Mouse (Mus musculus): ENCODE results near the gene Stmn3. TPM values are rescaled to one million over a fixed set of nuclear protein-coding genes. Genes with fewer than 3 reads are reported as not detected.
A peak's percentile ranks its signal among the peaks of the same experiment; 100 is the strongest.

Stmn3 gene
- total RNA-seq (2021), result 1,000 to 10,000 TPM in 1 of 2 experiments, 100 to 1,000 TPM in 1; 968 to 1,016 TPM
- long read RNA-seq, transcript Stmn3-201 (5 exons, 1,136 nt), result major isoform, 1,523 of 1,567 reads
- long read RNA-seq, partial matches to known transcripts, result 33 of 1,567 reads
- long read RNA-seq, other reads (novel, unspliced or antisense), result 11 of 1,567 reads

DNA sequence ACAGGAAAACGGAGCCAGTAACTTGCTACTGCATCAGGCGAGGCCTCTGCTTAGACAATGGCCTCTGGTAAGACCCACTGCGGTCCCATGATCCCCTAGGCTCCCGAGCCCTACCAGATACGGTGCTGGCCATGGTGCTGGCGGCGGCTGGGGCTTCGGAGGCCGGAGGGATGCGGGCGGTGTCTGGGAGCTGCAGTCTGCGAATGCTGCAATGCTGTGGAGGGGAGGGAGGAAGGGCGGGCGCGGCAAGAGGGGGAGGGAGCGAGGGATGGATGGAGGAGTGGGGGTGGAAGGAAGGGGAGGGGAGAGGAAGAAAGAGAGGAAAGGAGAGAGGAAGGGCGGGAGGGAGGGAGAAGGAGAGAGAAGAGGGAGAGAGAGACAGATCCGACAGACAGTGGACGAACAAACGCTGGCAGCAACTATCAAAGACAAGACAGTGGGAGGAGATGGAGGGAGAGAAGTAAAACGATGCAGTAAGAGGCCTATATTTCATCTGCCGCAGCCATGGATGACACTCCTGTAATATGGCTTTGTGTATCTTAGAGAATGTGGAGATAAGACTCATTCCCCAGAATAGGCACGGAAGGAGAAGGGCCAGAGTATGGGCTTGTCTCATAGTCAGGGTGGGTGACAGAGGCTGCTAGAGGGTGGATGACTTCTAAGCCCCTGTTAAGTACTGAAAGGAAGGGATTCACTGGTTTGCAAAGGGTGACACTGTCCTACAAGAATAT lies at the start of gene Stmn3:
Gene Stmn3 (minus strand): TSS at position 421 of the 731 bp plus-strand sequence.
- DNase-seq (ENCODE audit: low spot score in 2 of 2), result peak; percentile 80

DNA sequence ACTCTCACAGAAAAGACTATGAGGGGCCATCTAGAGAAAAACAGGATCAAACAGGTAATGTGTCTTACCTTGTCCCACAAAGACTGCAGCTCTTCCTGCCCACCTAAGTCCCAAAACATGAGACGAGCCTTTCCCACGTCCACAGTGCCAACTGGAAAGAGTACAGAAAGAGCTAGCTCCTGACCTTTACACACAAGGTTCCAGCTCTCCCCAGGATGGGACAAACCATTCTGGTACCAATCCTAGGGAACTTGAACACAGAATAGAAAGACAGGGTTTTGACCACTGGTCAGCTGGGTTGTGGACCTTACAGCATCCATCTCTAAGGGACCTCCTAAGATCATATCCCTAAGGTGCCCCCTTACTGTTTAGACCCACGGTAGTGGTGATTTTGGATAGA lies 49.6 kb upstream of the Stmn3 start:
- DNase-seq (ENCODE audit: low spot score in 2 of 2), result no peak

DNA sequence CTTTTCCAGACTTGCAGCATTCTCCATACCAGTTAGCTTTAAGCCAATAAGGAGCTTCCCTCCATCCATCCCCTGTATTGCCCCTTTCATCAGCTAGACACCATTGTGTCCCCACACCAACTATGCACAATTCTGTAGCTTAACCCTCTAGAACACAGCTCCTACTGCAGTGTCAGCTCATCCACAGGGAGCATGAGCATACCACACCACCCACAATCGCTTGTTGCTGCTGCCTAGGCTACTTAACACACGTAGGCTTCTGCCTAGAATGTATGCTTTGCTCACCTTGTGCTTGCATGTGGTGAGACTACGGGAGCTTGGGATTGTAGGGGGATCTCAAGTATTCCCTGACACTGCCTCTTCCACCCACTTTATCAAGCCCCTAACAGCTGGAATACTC lies 42.5 kb upstream of the Stmn3 start:
- DNase-seq (ENCODE audit: low spot score in 2 of 2), result no peak

DNA sequence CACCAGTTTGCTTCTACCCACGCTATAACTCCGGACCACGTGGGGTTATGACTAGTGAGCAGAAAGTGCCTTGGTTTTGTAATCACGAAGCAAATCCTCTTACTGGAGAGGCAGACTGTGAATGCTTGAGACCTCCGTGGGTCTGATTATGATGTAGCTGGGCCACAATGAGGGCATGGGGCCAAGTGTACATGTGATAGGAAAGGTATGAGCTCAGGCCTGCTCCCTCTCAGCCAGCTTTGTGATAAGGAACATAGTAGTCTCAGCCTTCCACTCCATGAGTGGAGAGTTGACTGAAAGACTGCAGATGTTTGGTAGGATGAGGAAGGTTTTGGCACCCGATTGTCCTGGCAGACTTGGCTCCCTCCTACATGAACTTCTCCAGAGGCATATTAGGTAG lies 28.5 kb upstream of the Stmn3 start:
- no peak for DNase-seq (ENCODE audit: low spot score in 2 of 2)

DNA sequence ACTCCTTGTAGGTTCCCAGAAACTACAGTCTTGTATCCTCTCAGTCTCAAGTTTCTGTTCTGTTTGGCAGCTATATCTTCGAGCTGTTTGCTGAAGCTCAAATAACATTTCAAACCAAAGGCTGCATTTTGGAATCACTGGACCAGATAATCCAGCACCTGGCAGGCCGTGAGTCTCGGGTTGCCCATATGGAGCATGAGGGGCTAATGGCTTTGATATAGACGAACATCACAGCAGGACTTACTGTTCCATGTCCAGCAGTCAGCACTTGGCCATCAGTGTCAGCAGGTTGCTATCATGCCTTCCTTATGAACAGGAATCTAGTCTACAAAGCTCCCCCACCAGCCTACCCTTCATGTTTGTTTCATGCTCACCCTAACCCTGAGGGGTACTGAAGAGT lies 26.1 kb upstream of the Stmn3 start:
- no peak for DNase-seq (ENCODE audit: low spot score in 2 of 2)

DNA sequence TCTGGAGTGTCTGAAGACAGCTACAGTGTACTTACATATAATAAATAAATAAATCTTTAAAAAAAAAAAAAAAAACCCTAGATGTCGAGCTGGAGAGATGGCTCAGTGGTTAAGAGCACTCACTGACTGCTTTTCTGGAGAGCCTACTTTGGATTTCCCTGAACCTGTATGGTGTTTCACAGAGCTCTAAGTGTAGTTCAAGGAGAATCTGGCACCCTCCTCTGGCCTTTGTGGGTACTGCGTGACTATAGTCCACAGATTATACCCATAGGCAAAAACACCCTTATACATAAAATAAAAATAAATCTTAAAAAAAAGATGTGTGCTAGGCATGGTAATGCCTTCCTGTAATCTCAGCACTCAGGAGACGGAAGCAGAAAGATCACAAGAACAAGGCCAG lies 19.7 kb upstream of the Stmn3 start:
- DNase-seq (ENCODE audit: low spot score in 2 of 2), result peak; percentile 69 to 78

DNA sequence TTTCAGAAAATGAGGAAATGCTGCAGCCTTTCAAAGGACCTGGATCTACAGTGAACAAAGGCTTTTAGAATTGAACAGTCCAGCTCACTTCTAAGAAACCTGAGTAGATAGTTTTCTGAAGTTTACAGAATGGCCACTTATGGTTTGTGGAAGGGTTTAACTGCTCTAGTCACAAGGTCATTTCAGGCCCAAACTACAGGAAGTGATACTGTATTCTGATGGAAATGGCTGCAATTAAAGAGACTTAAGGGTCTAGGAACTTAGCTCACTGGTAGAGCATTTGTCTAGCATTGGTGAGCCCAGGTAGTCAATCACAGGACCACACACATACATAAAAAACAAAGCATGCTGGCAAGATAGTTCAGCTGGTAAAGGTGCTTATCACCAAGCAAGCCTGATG lies 18.2 kb upstream of the Stmn3 start:
- DNase-seq (ENCODE audit: low spot score in 2 of 2), result no peak

DNA sequence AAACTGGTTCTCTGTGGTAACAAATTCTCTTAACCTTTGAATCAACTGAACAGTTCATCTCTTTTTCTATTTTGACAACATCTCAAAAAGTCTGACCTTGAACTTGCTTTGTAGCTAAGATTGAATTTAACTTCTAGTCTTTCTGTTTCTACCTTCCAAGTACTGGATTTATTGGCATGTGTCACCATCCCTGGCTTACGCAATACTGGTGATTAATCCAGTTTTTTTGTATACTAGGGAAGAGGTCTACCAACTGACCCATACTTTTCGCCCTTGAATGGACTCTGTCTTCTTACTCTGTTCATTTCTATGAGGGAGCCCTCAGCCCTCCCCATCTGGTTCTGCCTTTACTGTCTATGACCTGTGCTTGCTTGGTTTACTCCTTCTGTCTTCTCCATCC lies 11.8 kb upstream of the Stmn3 start:
- no peak for DNase-seq (ENCODE audit: low spot score in 2 of 2)

DNA sequence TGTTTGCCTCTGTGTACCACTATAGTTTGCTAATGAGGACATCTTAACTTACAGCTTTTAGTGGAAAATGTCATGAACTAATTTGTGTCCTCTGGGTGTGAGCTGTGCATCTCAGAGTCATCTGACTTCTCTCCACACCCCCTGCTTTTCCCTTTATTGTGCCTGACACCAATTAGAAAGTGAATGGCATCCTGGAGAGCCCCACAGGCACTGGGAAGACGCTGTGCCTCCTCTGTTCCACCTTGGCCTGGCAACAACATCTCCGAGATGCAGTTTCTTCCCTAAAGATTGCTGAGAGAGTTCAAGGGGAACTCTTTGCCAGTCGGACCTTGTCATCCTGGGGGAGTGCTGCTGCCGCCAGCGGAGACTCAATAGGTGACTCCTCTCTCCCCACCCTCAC lies 7.8 kb upstream of the Stmn3 start:
- DNase-seq (ENCODE audit: low spot score in 2 of 2), result no peak

DNA sequence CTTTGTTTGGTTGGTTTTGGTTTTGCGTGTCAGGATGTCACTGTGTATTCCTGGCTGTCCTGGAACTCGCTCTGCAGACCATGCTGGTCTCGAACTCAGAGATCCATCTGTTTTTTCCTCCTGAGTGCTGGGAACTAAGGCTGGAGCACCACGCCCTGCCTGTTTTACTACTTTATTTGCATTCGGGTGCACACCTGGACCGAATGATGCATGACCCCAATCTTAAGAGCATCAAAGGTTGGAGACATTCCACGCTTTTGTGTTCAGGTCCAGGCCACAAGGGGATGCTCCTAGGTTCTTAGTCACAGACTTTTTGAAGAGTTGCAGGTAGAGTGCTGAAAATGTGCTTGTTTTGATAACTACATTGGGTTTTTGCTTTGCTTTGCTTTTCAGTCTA lies 5.8 kb upstream of the Stmn3 start:
- DNase-seq (ENCODE audit: low spot score in 2 of 2), result no peak

DNA sequence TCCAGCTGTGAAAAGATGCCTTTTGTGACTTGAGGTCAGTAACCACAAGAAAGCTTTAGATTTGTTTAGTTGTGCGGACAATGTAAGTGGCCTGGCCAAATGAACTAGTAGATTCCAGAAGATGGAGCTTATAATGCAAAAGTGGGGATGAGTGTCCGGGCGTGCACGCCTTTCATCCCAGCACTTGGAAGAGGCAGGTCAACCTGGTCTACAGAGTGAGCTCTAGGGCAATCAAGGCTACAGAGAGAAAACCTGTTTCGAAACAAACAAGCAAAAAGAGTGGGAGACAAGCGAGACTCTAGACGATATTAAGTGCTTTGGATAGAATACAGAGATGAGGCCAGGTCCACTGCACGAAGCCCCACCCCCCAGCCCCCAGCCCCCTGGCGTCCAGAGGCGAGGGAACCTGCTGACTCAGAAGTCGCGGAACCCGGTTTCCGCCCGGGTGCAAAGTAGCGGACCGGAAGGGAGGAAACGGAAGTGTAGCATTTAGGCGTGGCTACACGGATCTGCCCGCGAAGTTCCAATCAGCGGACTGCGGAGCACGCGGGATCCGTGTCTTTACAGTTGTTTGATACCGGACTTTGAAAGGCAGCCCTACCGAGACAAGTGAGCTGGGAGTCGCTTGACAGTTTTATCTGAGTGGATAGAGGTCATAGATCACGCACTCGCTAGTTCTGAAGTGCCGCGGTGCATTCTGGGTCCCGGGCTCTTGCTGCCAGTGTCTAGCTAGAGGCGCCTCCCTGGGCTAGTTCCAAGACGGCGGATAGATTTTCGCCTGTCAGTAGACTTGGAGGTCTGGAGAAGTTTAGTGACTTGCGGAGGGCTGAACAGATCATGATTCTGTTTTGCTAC lies 5.2 kb upstream of the Stmn3 start, which contains the start of gene Rtel1:
Gene Rtel1 (plus strand): TSS at position 492 of the 855 bp plus-strand sequence.
- DNase-seq (ENCODE audit: low spot score in 2 of 2), result peak; percentile 86

DNA sequence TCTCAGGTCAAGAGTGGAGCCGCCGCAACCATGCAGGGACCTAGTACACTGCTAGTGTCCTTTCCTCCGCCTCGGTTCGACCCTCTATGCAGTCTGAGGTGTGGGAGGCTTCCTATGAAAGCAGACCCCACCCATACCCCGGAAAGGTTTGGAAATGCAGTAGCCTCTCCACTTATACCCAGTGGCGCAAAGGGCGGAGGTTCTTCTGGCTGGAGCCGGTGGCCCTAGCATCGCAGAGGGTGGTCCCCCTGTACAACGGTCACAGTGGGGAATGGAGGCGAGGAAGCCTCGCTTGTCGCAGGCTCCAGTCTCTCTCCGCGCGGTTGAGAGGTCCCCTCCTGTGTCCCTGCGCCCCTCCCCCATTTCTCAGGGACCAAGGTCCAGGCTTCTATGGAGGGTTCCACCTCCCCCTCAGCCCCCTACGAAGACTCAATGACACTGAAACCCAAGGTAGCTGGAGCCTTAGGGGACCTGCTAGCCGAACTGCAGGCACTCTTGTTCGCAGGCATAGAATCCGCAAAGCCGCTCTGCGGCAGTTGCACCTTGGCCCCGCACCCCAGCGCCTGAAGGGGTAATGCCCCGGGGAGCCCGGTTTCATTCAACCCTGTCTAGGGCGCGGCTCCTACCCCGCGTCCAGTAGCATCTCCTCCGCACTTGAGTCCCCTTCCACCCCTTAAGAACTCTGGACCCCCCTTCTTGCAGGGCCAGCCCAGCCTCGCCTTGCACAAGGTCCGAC lies 788 bp downstream of the Stmn3 start:
- peak; percentile 40 to 58 for DNase-seq (ENCODE audit: low spot score in 2 of 2)

DNA sequence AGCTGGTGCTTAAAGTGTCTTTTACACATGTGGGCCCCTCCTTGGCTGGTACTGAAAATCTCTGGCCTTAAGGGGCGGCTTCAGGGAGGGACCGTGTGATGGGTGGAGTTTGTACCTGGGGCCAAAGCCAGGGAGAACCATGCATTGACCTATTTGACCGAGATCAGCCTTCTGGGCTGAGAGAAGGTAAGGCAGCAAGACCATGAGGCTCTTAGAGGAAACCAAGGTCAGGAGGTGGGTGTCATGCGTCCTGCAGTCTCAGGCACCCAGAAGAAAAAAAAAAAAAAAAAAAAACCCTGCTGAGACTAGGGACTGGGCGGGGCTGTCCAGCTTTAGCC lies 1.3 kb downstream of the Stmn3 start:
- no peak for DNase-seq (ENCODE audit: low spot score in 2 of 2)

DNA sequence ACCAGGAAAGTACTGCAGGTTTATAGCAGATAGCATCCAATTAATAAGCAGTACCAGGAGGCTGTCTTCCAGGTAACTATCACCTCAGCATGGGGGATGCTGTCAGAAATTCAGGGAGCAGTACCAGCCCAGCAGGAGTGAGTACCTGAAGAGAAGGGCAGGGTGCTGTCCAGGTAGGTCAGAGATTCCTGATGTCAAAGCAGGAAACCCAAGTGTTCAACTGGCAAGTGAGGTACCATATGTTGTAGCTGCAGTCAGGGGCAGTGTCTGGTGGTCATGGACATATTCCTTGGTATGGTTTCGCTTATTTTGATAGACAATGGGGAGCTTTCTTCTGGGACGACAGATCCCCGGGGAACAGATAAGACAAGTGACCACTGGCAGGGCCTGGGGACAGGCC lies 1.9 kb downstream of the Stmn3 start:
- DNase-seq (ENCODE audit: low spot score in 2 of 2), result no peak

DNA sequence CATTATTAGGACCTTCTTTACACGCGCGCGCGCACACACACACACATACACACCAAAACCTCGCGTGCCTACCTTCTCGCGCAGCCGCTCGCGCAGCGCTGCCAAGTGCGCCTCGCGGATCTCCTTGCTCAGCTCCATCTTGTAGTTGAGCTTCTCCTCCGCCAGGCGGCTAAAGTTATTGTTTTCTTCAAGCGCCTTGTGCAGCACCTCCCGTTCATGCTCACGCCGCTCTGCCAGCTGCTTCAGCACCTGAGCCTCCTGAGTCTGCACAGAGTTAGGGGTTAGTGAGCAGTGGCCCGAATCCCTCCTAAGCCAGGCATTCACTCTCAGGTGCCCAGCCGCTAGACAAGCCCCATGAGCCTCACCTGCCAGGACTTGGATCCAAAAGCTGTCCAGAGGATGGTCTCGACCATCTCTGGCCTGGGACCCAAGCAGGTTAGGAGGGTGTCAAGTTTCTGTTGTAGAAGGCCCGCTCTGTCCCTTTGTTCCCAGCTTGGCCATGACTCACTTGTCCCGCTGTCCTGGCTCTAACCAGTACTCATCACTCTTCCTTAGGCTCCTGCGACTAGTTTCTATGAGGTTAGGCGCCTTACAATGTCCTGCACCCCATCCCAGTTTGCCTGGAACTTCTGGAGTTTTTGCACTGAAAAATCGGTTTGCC lies 7.0 kb downstream of the Stmn3 start:
- DNase-seq (ENCODE audit: low spot score in 2 of 2), result peak; percentile 58 to 64

DNA sequence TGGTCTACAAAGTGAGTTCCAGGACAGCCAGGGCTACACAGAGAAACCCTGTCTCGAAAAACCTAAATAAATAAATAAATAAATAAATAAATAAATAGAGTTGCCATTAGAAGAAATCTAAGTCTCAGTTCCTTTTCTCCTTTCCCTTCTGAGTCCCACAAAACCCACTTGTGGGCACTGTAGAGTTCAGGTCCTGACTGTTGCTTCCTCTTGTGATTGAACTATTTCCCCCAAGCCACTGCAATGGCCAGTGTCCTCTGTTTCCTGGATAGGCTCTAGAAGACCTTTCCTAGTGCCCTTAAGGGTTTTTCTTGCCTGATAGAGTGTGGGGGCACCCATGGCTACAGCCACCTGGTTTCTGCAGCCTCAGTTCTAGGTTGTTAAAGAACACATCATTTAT lies 9.4 kb downstream of the Stmn3 start:
- no peak for DNase-seq (ENCODE audit: low spot score in 2 of 2)

DNA sequence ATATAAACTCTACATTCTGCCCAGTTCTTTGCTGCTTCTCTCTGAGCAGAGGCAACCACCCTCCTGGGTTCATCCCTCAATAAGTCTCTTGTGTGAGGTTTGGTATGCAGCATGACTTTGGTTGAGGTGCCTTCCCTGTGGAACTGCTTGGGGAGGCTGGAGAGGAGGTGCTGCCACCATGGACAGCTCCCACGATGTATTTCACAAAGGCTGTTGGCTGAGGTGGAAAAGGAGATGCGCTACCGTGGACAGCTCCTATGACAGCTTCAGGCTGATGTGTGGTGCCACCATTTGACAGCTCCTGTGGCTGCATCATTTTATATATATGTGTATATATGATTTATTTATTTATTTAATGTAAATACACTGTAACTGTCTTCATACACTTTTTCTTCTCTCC lies 12.3 kb downstream of the Stmn3 start:
- no peak for DNase-seq (ENCODE audit: low spot score in 2 of 2)

DNA sequence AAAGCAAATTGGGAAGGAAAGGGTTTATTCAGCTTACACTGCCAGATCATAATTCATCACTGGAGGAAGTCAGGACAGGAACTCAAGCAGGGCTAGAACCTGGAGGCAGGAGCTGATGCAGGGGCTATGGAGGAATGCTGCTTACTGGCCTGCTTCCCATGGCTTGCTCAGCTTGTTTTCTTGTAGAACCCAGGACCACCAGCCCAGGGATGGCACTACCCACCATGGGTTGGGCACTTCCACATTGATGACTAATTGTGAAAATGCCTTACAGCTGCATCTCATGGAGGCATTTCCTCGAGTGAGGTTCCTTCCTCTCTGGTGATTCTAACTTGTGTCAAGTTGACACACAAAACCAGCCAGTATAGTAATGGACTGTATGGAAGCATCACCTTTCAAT lies 23.4 kb downstream of the Stmn3 start:
- DNase-seq (ENCODE audit: low spot score in 2 of 2), result no peak

DNA sequence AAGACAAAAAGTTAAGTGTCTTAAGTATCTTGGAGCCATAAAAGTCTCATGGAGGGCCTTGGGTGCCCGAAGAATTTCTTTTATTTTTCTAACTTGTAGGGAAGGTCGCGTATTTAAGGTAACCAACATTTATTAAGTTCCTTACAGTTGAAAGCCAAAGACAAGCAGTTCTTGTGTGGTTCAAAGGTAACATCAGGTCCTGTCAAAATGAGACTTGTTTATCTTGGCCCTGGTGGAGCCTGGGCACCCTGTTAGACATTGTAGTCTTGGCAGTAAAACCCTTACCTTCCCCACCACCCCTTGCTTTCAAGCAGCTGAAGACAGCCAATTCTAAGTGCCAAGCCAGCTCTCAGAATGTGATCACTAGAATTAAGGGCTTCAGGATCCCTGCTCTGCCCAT lies 25.6 kb downstream of the Stmn3 start:
- DNase-seq (ENCODE audit: low spot score in 2 of 2), result no peak

DNA sequence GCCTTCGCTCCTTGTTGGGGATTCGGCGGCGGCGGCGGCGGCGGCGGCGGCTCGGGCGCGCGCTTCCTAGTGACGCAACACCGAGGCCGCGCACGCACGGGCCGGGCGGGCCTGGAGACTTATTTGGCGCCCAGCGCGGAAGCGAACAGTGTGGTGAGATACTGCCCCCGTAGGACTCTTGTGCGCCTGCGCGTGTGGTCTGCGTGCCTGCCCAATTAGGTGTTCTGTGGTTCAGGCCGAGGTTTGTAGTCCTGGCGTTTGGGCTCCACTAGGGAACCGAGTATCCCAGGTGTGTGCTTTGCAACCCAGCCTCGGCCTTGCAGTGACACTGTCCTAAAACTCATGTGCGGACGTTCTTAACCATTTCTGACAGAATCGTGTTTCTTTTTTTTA lies 26.3 kb downstream of the Stmn3 start, which contains the start of gene Gmeb2:
Gene Gmeb2 (minus strand): TSS at position 78 of the 393 bp plus-strand sequence.
- peak; percentile 86 to 92 for DNase-seq (ENCODE audit: low spot score in 2 of 2)

DNA sequence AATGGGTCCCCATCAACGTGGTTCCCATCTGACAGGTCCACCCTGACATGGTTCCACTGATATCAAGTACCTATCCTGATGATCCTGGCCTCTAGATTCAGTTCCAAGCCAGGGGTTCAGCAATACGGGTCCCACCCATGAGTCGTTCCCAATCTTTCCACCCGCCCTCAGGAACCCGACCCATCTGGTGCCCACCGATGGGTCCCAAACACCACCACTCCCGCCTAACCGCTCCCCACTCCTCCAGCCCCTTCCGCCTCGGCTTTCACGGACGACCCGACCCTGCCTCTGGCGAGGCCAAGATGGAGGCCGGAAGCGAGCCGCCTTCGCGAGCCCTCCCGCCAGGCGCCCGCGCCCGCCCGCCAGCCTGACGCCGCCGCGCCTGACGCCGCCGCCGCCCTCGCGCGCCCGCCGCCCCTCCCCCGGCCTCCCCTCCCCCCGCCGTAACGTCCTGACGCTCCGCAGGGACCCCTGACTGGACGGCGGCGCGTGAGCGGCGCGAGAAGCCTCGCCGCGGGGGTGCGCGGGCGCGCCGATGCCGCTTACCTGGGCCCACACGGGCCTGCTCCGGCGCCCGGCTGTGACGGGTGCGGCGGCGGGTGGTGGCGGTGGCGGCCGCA lies 26.9 kb downstream of the Stmn3 start:
- peak; percentile 80 to 86 for DNase-seq (ENCODE audit: low spot score in 2 of 2)
